Mouse (Mus musculus): ENCODE data around the gene Dpep3.

Gene Dpep3

GRCm38 (mm10) chr8:105975363-105975762 lies 3.9 kb downstream of the Dpep3 start:
- no peak for DNase-seq

GRCm38 (mm10) chr8:105971019-105971720 lies 8.1 kb downstream of the Dpep3 start:
- DNase-seq: no peak

DNA sequence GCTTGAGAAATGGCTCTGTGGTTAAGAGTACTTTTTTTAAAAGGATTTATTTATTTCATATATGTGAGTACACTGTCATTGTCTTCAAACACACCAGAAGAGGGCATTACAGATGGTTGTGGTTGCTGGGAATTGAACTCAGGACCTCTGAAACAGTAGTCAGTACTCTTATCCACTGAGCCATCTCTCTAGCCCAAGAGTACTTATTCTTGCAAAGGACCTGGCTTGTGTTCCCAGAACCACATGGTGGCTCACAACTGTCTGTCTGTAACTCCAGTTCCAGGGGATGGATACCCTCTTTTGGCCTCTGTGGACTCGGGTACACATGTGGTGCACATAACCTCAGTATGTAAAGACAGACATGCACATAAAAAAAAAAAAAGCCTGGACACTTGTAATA lies 9.9 kb downstream of the Dpep3 start:
- no peak for DNase-seq

GRCm38 (mm10) chr8:105966692-105967311 lies 12.4 kb downstream of the Dpep3 start:
- DNase-seq: peak; percentile 24 to 37

DNA sequence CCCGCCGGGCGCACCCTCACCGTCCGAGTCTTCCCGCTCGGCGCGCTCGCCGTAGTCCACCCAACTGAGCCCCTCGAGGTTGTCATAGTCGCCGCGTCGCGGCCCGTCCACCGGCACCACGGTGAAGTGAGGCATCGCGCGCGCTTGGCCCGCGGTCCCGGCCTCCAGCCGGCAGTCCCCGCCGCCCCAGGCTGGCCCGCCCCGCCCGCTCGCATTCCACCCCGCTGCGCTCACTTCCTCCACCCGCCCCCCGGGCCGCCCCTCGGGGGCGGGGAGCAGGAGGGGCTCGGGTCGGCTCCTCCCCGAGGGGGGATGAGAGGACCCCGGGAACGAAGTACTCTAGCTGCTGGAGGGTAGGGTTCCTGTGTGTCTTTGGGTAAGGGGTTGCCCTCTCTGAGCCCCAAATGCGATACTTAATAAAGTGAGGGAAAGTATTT lies 13.3 kb downstream of the Dpep3 start, which contains the start of gene Slc12a4:
Slc12a4 (minus strand) TSS at position 193 of the 437 bp plus-strand sequence.
- DNase-seq: peak; percentile 78 to 79

DNA sequence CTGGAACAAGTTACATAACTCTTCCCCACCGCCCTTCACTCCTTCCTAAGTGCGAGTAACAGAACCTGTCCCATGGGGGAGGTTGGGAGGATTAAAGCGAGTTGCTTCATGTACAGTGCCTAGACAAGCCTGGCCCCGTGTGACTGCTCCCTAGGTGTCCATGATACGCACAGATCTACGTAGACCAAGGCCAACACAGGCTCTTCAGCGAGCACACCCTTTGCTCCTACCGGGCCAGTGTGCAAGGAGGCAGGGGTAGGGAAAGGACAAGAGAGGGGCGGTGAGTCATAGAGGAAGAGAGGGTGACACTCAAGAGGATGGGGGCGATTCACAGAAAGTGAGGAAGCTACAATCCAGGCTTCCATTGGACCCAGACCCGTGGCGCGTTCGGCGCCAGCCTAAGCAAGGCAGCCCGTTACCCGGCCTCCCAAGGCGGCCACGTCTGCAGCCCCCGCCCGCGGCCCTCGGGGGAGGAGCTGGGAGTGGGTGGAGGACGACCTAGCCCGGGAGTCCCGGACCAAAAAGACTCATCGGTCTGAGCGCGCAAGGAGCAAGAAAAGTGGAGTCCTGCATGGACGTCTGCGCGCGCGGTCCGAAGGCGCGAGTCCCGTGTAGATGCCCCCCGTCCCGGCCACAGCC lies 13.8 kb downstream of the Dpep3 start:
- DNase-seq: peak; percentile 49 to 50

GRCm38 (mm10) chr8:105964506-105965265 lies 14.5 kb downstream of the Dpep3 start:
- no peak for DNase-seq

DNA sequence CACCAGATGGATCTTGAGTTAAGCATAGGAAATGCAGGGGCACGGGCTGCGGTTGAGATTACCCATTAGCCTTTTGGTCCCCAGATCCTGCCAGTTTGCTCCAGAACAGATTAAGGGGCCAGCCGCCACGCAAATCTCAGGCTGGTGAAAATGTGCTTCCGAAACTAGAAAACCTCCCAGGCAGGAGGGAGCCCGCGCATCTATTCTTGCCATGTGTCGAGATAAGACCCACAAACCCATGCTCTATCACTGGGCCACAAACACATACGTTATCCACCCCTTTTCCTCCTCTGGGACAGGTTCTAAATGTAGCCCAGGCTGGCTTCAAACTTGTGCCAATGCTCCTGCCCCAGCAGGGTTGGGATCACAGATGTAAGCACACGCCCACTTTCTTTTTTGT lies 17.7 kb downstream of the Dpep3 start:
- DNase-seq: no peak

DNA sequence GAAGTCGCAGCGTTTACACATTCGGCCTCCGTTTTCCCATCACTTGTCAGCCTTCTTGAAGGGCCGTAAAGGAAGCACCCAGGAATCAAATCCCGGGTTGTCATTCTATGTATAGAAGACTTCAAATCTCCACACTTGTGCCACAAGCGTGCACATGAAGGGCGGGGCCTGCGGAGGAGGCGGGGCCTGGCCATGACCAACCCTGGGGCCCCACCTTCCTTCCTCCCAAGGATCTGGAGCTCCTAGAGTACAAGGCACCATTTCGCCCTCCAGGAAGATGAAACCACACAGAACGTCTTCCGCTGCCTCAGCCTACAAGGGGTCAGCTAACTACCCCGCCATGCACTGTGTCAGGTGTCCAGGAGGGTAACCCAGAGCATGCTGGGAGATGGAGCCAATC lies 18.1 kb downstream of the Dpep3 start:
- no peak for DNase-seq

DNA sequence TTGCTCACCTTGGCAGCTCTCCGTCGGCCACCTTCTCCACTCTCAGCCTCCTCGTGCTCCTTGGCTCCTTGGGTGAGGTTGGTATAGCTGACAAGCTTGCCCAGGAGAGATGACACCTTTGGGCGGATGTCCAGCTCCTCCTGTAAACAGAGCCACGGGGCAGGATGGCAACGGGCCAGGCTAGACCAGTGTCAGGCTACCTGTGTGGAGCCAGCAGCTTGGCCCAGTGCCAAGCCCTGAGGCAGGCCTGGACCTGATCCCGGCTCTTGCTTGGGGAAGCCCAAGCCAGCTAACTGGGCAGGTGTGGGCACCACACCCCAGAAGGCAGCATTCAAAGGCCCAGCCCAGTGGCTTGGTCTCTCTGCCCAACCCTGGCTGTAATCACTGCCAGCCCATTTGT lies 19.9 kb downstream of the Dpep3 start:
- DNase-seq: no peak

DNA sequence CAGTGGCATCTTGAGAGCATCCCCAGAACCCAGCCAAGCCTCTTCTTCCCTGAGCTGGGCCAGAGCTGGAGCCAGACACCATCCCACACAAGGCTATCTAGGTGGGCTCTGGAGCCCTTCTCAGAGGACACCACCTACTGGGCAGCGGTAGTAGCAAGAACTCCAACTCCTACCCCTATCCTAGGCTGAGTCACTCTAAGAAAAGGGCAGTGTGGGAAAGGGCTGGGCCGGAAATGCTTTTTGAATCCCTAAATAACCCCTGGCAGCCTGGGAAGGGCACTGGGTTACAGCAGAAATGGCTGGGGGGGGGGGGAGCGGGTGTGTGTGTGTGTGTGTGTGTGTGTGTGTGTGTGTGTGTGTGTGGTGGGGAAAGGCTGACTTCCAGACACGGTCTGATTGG lies 21.4 kb downstream of the Dpep3 start:
- DNase-seq: no peak

- no peak for DNase-seq
These were observed 22.7 kb downstream of the Dpep3 start for GRCm38 (mm10) chr8:105956556-105956955.

- no peak for DNase-seq
These were observed 28.1 kb downstream of the Dpep3 start for GRCm38 (mm10) chr8:105951057-105951659.

DNA sequence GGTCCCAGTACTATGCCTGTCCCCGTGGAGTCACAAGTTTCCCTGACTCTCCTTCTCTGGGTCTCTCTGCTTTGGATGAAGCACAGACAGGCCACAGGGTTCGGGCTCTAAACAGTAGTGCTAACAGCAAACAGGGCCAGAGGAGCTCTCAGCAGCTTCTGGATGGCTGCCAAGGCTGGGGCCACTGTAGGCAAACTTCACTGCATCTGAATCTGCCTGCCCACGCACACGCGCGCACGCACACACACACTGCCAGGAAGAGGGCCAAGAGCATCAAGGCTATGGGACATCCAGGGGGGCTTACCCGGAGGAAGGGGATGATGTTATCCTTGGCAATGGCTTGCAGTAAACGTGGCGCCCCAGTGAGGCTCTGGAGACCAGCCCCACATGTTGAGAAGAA lies 29.9 kb downstream of the Dpep3 start:
- DNase-seq: no peak

- DNase-seq: no peak
These were observed 35.9 kb downstream of the Dpep3 start, which contains the start of gene Lcat for GRCm38 (mm10) chr8:105943321-105943739. Gene Lcat, minus strand, starts transcription at chr8:105943382.

DNA sequence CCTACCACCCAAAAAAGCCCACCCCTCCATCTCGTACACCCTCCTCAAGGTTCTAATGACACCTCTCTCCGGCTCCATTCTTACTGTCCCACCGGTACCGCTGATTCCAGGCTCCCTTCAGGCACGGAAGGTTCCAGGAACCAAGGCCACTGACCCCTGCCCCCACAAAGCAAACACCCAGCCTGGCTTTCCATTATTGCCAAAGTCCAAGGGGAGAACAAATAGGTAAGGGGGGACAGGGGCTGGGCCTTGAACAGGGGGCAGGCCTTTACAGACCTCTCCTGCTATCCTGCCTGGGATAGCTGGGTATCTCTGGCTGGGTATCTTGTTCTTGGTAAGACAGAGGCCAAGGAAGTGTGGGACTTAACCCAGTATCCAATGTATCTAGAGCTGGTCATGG lies 36.7 kb downstream of the Dpep3 start:
- DNase-seq: no peak

DNA sequence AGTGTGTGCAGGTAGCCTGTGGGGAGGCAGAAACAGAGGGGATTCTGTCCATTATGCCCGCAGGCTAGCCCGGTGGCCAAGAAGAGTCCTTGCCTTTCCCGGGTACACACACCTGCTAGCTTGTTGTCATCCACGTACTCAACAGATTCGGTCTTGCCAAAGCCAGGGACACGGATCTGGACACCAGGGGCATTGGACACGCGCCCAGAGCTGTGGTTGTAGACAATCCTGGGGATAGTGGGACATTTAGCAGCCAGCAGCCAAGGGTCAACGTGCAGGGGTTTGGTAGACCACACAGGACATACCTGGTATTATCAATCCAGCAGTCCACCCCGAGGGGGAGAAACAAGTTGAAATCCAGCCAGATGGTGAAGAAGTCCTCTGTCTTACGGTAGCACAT lies 37.2 kb downstream of the Dpep3 start:
- DNase-seq: no peak

- peak in 1 of 2 experiments; percentile 34 for DNase-seq
These were observed 40.9 kb downstream of the Dpep3 start, which contains the start of gene Psmb10 for GRCm38 (mm10) chr8:105938306-105938669. Gene Psmb10, minus strand, starts transcription at chr8:105938444.

GRCm38 (mm10) chr8:105937496-105938305 lies 41.5 kb downstream of the Dpep3 start:
- peak; percentile 31 to 52 for DNase-seq

GRCm38 (mm10) chr8:105936866-105937475 lies 42.3 kb downstream of the Dpep3 start:
- peak; percentile 67 to 77 for DNase-seq

Measured in thymus, adult 18-20 months (tissue).